Mouse (Mus musculus) kidney, embryonic 14.5 days (tissue): ENCODE results near the gene Kcnj1. TPM values are rescaled to one million over a fixed set of nuclear protein-coding genes. Genes with fewer than 3 reads are reported as not detected.

Experiments used
- ATAC-seq: fragments of 200-750 bp; cut with Nextera tagmentation; 2 replicates; pipeline ENCODE4 v1.8.0; 2017; ENCODE audit warnings: moderate number of reproducible peaks, mild to moderate bottlenecking, moderate TSS enrichment, moderate library complexity; ENCODE audit not compliant: low FRiP score, low TSS enrichment
- H3K27ac ChIP-seq: fragments of 300-500 bp; sonication (generic); 2 replicates; pipeline ENCODE4 v1.5.1; 2014; ENCODE audit warnings: low read depth, mild to moderate bottlenecking, low read length, moderate library complexity, mixed read lengths
- H3K27me3 ChIP-seq: fragments of 300-500 bp; sonication (generic); 2 replicates; pipeline ENCODE4 v1.6.1; 2014; ENCODE audit warnings: mild to moderate bottlenecking, low read length; ENCODE audit not compliant: control insufficient read depth, insufficient read depth
- H3K36me3 ChIP-seq: fragments of 300-500 bp; sonication (generic); 2 replicates; pipeline ENCODE4 v1.6.1; 2014; ENCODE audit warnings: low read length, mixed read lengths; ENCODE audit not compliant: control insufficient read depth, insufficient read depth
- H3K4me1 ChIP-seq: fragments of 300-500 bp; sonication (generic); 2 replicates; pipeline ENCODE4 v1.6.1; 2014; ENCODE audit warnings: low read length, mixed read lengths; ENCODE audit not compliant: control insufficient read depth, insufficient read depth
- H3K4me2 ChIP-seq: fragments of 300-500 bp; sonication (generic); replicated peaks from 2 replicates; pipeline ENCODE4 v1.6.1; 2014; ENCODE audit warnings: low read depth, mild to moderate bottlenecking, low read length
- H3K4me3 ChIP-seq: fragments of 300-500 bp; sonication (generic); 2 replicates; pipeline ENCODE4 v1.5.1; 2014; ENCODE audit warnings: mild to moderate bottlenecking, low read length
- H3K9ac ChIP-seq: fragments of 300-500 bp; sonication (generic); 2 replicates; pipeline ENCODE4 v1.6.1; 2014; ENCODE audit warnings: low read depth, mild to moderate bottlenecking, low read length, moderate library complexity
- H3K9me3 ChIP-seq: fragments of 300-500 bp; sonication (generic); 2 replicates; pipeline ENCODE4 v1.6.1; 2016; ENCODE audit warnings: low read length; ENCODE audit not compliant: control insufficient read depth
- WGBS: fragments of 180-500 bp; shearing (Covaris S2); extraction: QIAGEN DNeasy Blood & Tissue Kit; methylation state at CpG from one replicate; pipeline ENCODE4 v1.1.7; 2014; 5-methylcytosine and 5-hydroxymethylcytosine counted together
- polyA plus RNA-seq: library from polyadenylated mRNA; unstranded; fragments of >200 nt; fragmentation: Nextera tagmentation; extraction: Ambion mirVana; gene quantifications from 2 replicates; pipeline ENCODE4 v1.2.1, GENCODE M21; 2014

Kcnj1 gene
- polyA plus RNA-seq, 1 experiment from 2014 or later: 3.3 TPM

GRCm38 (mm10) chr9:32408730-32409059 lies 36.4 kb downstream of the Kcnj1 start:
- ATAC-seq: peak; percentile 16; the same call in 1 of the 2 replicates
- Histone ChIP-seq H3K9ac (peak overlapping the region; percentile 62; the same call in 1 of the 2 replicates), H3K27me3 (no peaks in the 10 kb centered on the region), H3K4me1 (peaks cover 18% of the 10 kb centered on the region; the same call in 1 of the 2 replicates), H3K9me3 (no peaks in the 10 kb centered on the region), H3K36me3 (no peaks in the 10 kb centered on the region), H3K4me3 (peak overlapping the region; percentile 51), H3K4me2 (peak overlapping the region; percentile 93), H3K27ac (no peak overlapping the region)
- WGBS: 9% methylated on average over 8 of the region's 8 CpGs

- H3K4me3 ChIP-seq: peak overlapping the region; percentile 51
- peaks cover 18% of the 10 kb centered on the region; the same call in 1 of the 2 replicates for H3K4me1 ChIP-seq
- peak overlapping the region; percentile 51 for H3K27ac ChIP-seq
- no peaks in the 10 kb centered on the region for H3K27me3 ChIP-seq
- H3K4me2 ChIP-seq: peak overlapping the region; percentile 93
- 1% methylated on average over 47 of the region's 47 CpGs for WGBS
- no peaks in the 10 kb centered on the region for H3K9me3 ChIP-seq
- peak overlapping the region; percentile 62 for H3K9ac ChIP-seq
- peak; percentile 45 for ATAC-seq
- H3K36me3 ChIP-seq: no peaks in the 10 kb centered on the region
Observed at GRCm38 (mm10) chr9:32409060-32409961, 37.0 kb downstream of the Kcnj1 start.

GRCm38 (mm10) chr9:32410671-32411070 lies 38.4 kb downstream of the Kcnj1 start:
- no peak overlapping the region for H3K4me3 ChIP-seq
- WGBS: 98% methylated on average over 5 of the region's 5 CpGs
- H3K9me3 ChIP-seq: no peaks in the 10 kb centered on the region
- H3K9ac ChIP-seq: no peak overlapping the region
- no peak overlapping the region for H3K4me2 ChIP-seq
- no peak overlapping the region for H3K27ac ChIP-seq
- no peaks in the 10 kb centered on the region for H3K27me3 ChIP-seq
- H3K36me3 ChIP-seq: no peaks in the 10 kb centered on the region
- H3K4me1 ChIP-seq: peaks cover 18% of the 10 kb centered on the region; the same call in 1 of the 2 replicates
- no peak for ATAC-seq

DNA sequence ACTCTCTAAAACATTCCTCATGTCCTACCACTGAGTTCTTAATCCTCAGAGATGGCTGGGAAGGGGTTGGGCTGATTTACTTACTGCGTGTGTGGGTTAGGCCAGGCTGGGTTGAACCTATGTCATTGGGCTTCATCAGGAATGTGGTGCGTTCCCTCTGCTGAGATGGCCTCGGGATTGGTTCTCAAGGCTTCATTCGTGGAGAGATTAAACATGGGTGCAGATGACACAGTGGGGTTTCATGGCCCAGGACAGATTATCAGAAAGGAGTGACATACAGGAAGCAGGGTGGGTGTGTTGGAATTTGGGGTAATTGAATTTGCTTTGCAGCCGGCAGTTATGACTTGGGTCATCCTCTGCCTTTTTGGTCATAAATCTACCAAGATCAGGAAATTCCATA lies 39.2 kb downstream of the Kcnj1 start:
- Histone ChIP-seq H3K27ac (no peak overlapping the region; the same call in 1 of the 2 replicates), H3K9ac (no peak overlapping the region), H3K36me3 (no peaks in the 10 kb centered on the region), H3K4me3 (no peak overlapping the region), H3K4me2 (no peak overlapping the region), H3K9me3 (no peaks in the 10 kb centered on the region), H3K4me1 (peaks cover 18% of the 10 kb centered on the region; the same call in 1 of the 2 replicates), H3K27me3 (no peaks in the 10 kb centered on the region)
- ATAC-seq: no peak
- WGBS: 61% methylated on average over 5 of the region's 5 CpGs

DNA sequence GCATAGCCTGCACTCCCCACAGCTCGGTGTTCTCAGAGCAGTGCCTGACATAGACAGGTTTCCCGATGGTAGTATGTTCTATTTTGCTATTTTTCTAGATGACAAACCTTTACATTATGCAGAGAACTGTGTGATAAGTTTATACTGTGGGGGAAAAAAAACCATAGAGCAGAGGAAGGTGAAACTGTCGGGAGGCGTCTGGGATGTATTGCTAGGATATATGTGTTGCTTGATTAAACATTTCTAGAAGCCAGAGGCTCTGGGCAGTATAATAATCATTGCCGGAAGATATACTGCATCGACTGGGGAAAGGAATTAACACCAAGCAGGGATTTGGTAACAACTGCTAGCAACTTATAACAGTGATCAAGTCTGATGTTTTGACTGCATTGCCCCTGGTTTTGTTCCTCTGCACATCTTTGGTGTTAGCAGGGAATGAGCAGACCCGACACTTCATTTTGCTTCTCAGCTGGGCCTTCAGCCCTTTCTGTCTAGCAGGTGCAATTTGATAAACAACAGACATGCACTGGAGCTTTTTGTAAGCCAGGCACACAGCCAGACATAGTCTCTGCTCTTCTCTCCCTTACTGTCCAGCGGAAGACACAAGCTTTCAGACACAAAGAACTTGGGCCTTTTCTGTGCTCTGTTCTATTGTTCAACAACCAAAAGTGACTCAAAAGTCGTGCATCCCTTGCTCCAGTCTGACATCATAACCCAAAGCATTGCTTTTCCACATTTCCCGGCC lies 40.7 kb downstream of the Kcnj1 start:
- 79% methylated on average over 10 of the region's 10 CpGs for WGBS
- Histone ChIP-seq H3K4me1 (peaks cover 18% of the 10 kb centered on the region; the same call in 1 of the 2 replicates), H3K27me3 (no peaks in the 10 kb centered on the region), H3K4me2 (no peak overlapping the region), H3K9ac (no peak overlapping the region), H3K27ac (no peak overlapping the region), H3K36me3 (no peaks in the 10 kb centered on the region), H3K4me3 (no peak overlapping the region), H3K9me3 (no peaks in the 10 kb centered on the region)
- no peak for ATAC-seq

DNA sequence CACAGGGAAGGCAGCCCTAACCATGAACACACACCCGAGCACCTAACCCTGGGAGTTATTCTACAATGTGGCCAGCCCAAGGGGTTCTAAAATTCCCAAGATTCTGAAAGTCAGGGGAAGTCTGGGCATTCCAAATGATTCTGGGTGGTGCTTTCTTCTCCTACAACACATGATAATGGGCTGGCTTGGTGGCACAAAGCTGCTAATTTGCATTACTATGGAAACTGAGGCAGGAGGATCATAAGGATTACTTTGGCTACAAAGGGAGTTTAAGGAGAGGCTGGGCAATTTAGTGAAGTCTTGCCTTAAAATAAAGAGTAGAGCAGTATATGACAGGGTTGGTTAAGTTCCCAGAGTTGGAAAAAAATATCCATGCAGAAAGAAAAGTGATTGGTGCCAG lies 42.7 kb downstream of the Kcnj1 start:
- ATAC-seq: no peak
- H3K27ac ChIP-seq: no peak overlapping the region
- no peak overlapping the region for H3K4me2 ChIP-seq
- H3K4me3 ChIP-seq: no peak overlapping the region
- no peaks in the 10 kb centered on the region; the same call in 1 of the 2 replicates for H3K36me3 ChIP-seq
- WGBS: 77% methylated on average over 1 of the region's 1 CpGs
- H3K27me3 ChIP-seq: no peaks in the 10 kb centered on the region
- no peak overlapping the region for H3K9ac ChIP-seq
- no peaks in the 10 kb centered on the region for H3K9me3 ChIP-seq
- peaks cover 2% of the 10 kb centered on the region; the same call in 1 of the 2 replicates for H3K4me1 ChIP-seq

DNA sequence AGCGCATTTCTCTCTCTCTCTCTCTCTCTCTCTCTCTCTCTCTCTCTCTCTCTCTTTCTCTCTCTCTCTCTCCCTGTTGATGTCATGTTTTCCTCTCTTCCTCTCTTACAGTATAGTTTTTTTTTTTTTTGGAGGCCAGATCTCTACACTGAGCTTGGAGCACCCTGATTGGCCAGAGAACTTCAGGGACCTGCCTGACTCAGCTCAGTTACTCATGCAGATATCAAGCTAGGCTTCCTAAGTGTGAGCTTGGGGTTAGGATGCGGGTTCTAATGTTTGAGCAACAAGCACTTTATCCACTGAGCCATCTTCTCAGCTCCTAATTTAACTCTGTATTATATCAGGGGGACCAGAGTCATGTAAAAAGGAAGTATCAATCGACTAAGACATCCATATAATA lies 43.7 kb downstream of the Kcnj1 start:
- H3K27me3 ChIP-seq: no peaks in the 10 kb centered on the region
- H3K36me3 ChIP-seq: no peaks in the 10 kb centered on the region; the same call in 1 of the 2 replicates
- WGBS: 94% methylated on average over 3 of the region's 3 CpGs
- no peak for ATAC-seq
- H3K9ac ChIP-seq: no peak overlapping the region
- no peak overlapping the region for H3K4me3 ChIP-seq
- no peaks in the 10 kb centered on the region for H3K4me1 ChIP-seq
- no peaks in the 10 kb centered on the region for H3K9me3 ChIP-seq
- no peak overlapping the region for H3K27ac ChIP-seq
- H3K4me2 ChIP-seq: no peak overlapping the region

GRCm38 (mm10) chr9:32417466-32418116 lies 45.3 kb downstream of the Kcnj1 start:
- Histone ChIP-seq H3K9ac (no peak overlapping the region), H3K4me2 (no peak overlapping the region), H3K27me3 (no peaks in the 10 kb centered on the region), H3K27ac (no peak overlapping the region), H3K4me1 (no peaks in the 10 kb centered on the region), H3K4me3 (no peak overlapping the region), H3K9me3 (no peaks in the 10 kb centered on the region), H3K36me3 (peaks cover 7% of the 10 kb centered on the region; the same call in 1 of the 2 replicates)
- no peak for ATAC-seq
- 44% methylated on average over 8 of the region's 8 CpGs for WGBS
